Mouse (Mus musculus) splenic B cell, adult 2 months (primary cell): Measurements from ENCODE around the gene Cfap20.

Experiments used
- DNase-seq: peaks from one replicate; pipeline ENCODE4 v3.0.0-alpha.2; 2011; ENCODE audit warnings: low read depth, low spot score
- H3K27me3 ChIP-seq: 2 replicates; pipeline ENCODE4 v1.6.1; 2012; ENCODE audit warnings: mild to moderate bottlenecking, low read length, moderate library complexity, mixed read lengths; ENCODE audit not compliant: control insufficient read depth, poor library complexity, insufficient read depth, severe bottlenecking
- H3K36me3 ChIP-seq: 2 replicates; pipeline ENCODE4 v1.6.1; 2012; ENCODE audit warnings: mild to moderate bottlenecking, low read length, moderate library complexity, mixed read lengths; ENCODE audit not compliant: control insufficient read depth, poor library complexity, insufficient read depth, severe bottlenecking

Gene Cfap20

DNA sequence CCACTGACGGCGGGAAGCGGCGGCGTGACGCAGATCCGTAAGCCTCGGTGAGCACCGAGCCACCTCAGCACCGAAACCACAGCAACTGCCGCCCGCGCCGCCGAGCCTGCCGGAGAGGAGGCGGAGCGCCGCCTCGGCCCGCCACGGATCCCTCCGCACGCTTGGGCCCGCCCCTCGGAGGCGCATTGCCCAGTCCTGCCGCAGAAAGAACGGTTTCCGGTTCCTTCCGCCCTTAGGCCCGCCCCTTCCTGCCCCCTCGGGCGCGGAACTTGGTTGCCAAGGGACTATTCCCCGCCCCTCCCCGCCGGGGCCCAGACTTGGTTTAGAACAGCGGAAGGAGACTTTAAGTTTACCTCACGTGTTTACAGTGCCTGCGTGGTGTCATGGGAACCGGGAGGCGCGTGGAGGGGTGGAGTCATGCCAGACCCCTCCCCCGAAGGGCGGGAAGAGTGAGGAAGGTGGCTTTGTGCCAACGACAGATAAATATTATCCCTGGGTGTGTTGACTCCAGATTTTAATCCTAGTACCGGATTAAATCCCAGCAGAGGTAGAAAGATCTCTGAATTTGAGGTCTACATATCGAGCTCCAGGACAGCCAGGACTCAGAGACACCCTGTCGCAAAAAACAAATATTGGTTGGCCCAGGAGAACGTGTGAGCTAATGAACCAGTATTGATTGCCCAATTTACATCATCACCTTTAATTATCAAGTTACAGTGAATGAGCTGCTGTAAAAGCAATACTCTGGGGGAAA is at the start of gene Cfap20:
Cfap20 (minus strand) TSS at position 184 of the 754 bp plus-strand sequence.
- DNase-seq, result peak; percentile 99
- no peaks in the 10 kb centered on the region for H3K27me3 ChIP-seq
- no peaks in the 10 kb centered on the region for H3K36me3 ChIP-seq

DNA sequence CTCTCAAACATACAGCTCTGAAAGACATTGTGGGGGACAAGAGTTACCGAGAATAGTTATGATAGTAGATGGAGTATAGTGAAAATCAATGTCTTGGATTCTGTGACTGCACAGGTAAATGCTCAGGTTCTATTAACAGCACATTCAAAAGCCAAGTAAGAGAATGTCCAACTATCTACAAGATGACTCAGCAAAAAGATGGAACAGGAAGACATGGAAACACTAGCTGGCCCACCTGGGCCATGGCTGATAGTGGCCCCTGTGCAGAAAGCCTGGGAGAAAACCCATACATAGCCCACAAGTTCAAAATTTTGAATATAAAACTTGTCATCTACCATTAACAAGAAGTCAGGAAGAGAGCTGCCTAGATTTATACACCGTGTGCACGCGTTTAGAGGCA is 35.3 kb upstream of the Cfap20 start:
- no peak for DNase-seq
- Histone ChIP-seq H3K36me3 (peaks cover 7% of the 10 kb centered on the region), H3K27me3 (no peaks in the 10 kb centered on the region)

DNA sequence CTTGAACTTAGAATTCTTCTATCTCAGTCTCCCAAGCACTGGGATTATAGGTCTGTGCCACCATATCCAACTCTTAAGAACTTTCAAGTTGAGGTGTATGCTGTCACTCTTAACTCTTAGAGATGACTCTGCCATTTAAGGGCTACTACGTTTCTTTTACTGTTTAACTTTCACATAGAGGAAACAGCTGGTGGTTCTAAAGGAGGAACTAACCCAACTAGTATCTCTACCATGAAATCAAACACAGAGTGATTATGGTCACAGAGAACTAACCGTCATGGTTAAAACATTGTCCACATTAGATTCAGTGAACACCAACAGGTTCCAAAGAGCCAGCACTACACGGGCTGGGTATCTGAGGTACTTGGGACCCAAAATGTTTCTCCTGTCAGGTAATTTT is 34.3 kb upstream of the Cfap20 start:
- Histone ChIP-seq H3K36me3 (peaks cover 7% of the 10 kb centered on the region), H3K27me3 (no peaks in the 10 kb centered on the region)
- peak; percentile 14 for DNase-seq

DNA sequence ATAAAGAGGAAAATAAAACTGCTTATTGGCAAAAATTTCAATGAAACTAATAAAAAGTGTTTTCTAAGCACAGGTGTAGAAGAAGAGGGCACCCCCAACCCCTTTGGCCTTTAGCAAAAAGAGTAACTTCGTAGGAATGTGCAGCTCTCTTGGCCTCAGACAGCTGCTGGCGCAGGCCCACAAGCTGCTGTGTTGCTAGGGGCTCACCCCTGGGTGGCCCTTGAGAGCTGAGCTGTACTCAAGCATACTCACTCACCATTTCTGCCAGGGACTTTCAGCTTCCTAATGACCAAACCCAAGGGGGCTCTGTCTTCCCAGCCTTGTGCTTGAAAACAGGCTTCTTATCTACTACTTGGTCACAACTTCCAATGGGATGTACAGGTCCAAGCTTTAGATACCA is 31.9 kb upstream of the Cfap20 start:
- no peak for DNase-seq
- Histone ChIP-seq H3K36me3 (peaks cover 11% of the 10 kb centered on the region), H3K27me3 (no peaks in the 10 kb centered on the region)

DNA sequence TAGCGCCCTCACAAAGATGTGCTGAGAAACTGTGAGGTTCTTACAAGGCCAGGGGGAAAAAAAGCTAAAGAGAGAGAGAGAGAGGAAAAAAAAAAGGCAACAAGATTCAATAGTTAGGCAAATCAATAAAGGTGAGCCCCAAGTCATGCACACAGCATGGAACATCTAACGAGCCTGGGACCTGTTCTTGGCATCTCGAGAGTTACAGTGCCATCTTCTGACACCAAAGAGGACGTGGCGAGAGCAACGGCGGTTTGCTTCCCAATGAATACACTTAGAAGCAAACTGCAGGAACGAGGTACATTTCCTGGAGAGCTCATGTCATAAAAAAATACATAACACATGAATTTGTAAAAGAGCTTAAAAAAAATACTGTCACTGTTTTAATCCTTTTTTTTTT is 17.8 kb upstream of the Cfap20 start:
- peaks cover 12% of the 10 kb centered on the region for H3K36me3 ChIP-seq
- DNase-seq, result no peak
- H3K27me3 ChIP-seq, result no peaks in the 10 kb centered on the region

DNA sequence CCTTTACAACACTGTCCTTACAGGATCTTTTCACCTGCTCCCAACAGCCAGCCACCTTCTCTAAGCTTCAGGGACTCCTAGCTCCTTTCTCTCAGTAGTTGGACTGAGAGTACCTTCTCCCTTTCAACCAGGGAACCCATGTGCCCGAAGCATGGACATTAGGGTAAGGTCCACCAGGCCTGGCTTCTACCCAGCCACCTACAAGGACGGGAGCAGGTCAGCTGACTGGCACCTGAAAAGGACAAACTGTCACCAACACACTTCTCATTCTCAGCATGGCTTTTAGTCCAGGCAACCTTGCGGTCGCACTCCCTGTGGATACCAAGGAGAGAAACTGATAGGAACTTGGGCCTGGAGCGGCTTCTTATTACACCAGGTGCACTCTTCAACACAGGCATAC is 15.6 kb upstream of the Cfap20 start:
- Histone ChIP-seq H3K36me3 (peaks cover 6% of the 10 kb centered on the region), H3K27me3 (no peaks in the 10 kb centered on the region; the same call in 1 of the 2 replicates)
- no peak for DNase-seq

DNA sequence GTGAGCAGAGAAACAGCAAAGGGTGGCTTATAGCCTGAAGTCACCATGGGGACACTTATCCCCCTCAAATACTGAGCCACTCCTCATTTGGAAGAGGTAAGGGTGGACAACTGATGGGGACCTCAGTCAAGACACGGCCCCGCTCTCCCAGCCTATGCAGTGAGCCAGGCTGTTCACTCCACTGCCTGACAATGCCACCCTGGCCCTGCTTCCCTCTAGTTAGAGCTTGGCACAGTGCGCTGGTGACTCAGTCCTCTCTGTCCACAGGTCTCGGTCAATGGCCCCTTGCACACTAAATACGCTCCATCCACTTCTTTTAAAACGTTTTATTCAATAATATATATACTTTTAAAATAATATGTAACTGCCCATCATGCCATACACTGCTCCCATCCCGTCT is 13.0 kb upstream of the Cfap20 start:
- H3K36me3 ChIP-seq, result peaks cover 3% of the 10 kb centered on the region
- H3K27me3 ChIP-seq, result no peaks in the 10 kb centered on the region; the same call in 1 of the 2 replicates
- no peak for DNase-seq

DNA sequence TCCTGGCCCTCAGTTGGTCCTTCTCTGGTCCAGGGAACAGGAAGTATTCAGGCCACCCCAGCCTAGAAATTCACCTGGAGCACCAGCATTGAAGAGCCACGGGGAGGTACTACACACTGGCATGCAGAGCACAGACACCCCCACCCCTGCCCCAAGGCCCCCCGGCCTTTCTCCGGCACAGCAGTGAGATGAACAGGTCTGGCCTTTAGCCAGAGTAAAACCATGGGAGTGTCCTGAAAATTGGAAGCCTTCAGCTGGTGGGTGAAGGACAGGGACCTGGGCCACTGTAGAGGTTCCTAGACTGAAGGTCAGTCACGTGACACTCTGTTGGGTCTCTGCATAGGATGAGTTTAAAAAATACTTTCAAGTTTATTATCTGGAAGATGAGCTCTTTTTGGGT is 10.4 kb upstream of the Cfap20 start:
- DNase-seq, result no peak
- H3K36me3 ChIP-seq, result peaks cover 3% of the 10 kb centered on the region
- no peaks in the 10 kb centered on the region; the same call in 1 of the 2 replicates for H3K27me3 ChIP-seq

DNA sequence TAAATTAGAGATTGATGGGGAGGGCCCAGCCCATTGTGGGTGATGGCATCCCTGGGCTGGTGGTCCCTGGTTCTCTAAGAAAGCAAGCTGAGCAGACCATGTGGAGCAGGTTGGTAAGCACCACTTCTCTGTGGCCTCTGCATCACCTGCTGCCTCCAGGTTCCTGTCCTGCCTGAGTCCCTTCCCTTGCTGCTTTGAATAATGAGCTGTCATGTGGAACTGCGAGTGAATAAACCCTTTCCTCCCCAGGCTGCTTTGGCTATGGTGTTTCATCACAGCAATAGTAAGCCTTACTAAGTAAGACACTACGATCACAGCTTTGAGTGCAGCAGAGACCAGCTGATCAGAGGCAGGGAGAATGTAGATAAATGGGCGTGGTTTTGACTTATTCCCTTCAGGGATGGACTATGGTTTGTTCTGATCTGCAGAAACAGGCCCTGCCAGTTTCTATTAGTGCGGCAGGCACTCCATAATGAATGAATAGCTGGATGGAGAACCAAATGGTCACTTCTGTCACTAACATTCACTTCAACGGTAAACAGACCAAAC is 6.9 kb upstream of the Cfap20 start:
- H3K27me3 ChIP-seq, result no peaks in the 10 kb centered on the region
- DNase-seq, result peak; percentile 36

DNA sequence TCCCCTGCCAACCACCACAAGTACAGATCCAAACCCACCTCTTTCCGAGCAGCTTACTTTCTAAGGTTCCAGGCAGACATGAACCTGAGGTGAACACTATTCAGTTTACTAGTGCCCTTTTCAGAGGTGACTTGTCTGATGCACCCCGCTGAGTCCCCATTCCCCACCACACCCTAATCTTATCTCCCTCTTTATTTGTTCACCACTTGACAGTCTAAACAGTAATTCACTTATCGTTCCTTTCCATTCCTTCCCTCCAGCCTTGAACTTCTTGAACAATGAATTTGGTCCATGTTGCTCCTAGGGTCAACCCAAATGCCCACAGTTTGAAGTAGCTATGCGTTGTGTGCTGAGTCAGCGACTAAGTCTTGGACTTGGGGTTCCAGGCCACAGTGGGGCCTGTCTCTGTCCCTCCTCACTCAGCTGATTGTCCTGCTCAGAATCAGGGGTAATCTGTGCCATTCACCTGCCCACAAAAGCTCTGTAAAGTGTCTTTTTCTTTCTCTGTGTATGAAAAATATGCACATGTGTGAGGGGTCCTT is 5.6 kb upstream of the Cfap20 start:
- Histone ChIP-seq H3K36me3 (no peaks in the 10 kb centered on the region), H3K27me3 (no peaks in the 10 kb centered on the region)
- no peak for DNase-seq

More for the DNA sequence above, 6.9 kb upstream of the Cfap20 start:
- H3K36me3 ChIP-seq, result no peaks in the 10 kb centered on the region

DNA sequence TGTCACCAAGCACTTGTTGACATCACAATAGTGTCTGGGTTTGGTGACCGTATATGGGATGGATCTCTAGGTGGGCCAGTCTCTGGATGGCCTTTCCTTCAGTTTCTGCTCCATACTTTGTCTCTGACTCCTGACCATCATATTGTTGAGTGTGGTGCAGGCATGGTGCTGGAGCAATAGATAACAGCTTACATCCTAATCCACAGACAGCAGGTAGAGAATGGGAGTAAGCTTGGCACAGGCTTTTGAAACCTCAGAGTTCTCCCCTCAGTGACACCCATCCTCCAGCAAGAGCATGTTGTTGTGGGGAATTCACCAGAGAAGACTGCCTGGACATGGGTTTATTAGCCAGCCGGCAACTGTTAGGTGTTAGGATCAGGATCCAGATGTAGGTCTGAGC is 4.8 kb upstream of the Cfap20 start:
- DNase-seq, result no peak
- Histone ChIP-seq H3K27me3 (no peaks in the 10 kb centered on the region), H3K36me3 (no peaks in the 10 kb centered on the region)

DNA sequence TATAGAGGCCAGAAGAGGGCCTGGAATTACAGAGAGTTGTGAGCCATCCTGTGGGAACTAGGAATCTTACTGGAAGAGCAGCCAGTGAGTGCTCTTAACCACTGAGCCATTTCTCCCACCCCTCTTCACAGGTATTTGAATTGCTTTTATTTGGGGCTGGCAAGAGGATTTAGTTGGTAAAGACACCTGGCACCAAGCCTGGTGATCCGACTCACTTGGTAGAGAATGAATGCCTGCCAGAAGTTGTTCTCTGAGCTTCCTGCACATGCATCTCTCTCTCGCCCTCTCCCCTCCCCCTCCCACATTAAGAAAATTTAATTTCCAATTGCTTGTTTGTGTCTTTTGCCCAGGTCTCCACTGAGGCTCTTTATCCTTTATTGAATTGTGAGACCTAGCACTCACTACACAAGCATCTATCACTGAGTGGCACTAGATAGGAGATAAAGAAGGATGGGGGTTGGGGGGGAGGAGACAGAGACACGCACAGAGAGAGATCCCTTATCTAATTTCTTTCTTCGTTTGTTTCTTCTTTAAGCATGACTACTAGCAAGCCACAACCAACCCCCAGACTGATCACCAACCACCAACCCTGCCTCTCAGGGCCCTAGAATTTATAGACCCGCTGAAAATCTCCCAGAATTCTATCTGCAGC is 2.8 kb upstream of the Cfap20 start:
- Histone ChIP-seq H3K27me3 (no peaks in the 10 kb centered on the region), H3K36me3 (no peaks in the 10 kb centered on the region)
- no peak for DNase-seq

DNA sequence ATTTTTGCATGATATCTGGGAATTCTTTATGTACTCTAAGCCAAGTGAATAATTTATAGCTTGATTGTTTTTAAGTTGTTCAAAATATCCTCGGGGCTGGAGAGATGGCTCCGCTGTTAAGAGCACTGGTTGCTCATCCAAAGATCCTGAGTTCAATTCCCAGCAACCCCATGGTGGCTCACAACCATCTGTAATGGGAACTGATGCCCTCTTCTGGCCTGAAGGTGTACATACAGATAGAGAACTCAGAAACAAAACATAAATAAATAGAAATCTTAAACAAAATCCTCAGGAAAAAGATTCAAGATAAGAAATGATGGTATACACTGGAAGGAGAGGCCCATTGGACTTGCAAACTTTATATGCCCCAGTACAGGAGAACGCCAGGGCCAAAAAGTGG is 1.3 kb upstream of the Cfap20 start:
- no peaks in the 10 kb centered on the region for H3K36me3 ChIP-seq
- DNase-seq, result peak; percentile 22

DNA sequence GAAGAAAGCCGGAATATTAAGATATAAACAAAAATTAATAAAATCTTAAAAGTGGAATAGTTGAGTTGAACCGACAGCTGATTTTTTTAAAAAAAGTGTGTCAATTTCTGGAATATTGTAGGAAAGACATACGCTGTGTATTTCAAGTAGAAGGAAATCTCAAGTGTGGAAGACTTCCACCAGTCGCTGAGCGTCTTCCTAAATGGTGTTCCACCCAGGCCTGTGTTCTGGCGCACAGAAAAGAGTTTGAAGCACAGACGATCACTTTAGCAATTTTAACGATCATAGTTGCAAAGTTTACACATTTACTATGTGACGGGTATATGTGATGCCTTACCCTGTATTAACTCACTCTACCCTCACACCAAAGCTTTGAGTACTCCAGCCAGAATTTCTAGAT is 802 bp upstream of the Cfap20 start:
- H3K27me3 ChIP-seq, result no peaks in the 10 kb centered on the region
- no peaks in the 10 kb centered on the region for H3K36me3 ChIP-seq
- no peak for DNase-seq

More for the DNA sequence above, 1.3 kb upstream of the Cfap20 start:
- no peaks in the 10 kb centered on the region for H3K27me3 ChIP-seq

DNA sequence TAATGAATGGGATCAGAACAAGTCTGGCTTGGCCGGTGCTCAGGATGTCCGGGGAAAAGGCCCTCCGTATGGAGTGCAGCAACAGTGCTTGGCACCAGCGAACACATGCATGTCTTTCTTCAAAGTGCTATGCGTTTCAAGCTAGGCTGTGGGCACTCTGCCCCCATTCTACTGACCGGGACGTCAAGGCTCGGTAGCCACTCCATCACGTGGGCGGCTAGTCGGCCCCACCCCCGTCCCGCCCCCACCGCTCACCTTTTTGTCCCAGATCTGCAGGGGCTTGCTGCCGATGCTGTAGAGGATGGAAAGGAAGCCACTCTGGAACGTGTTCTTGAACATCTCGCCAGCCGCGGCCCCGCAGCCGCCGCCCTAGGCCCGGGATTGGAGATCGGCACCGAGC is 436 bp downstream of the Cfap20 start:
- H3K27me3 ChIP-seq, result no peaks in the 10 kb centered on the region
- H3K36me3 ChIP-seq, result no peaks in the 10 kb centered on the region
- DNase-seq, result no peak
